Mouse (Mus musculus): ENCODE results near the gene Apbb1ip. TPM values are rescaled to one million over a fixed set of nuclear protein-coding genes. Genes with fewer than 3 reads are reported as not detected.

Apbb1ip gene
- polyA plus RNA-seq, 1 experiment from 2014 or later, result 1.2 TPM

GRCm38 (mm10) chr2:22777757-22778156, 3.9 kb downstream of the Apbb1ip start:
- Histone ChIP-seq H3K9ac (ENCODE audit: low read depth, low read length) (no peak overlapping the region), H3K4me3 (ENCODE audit: low read depth, low read length) (no peak overlapping the region), H3K9me3 (ENCODE audit: control insufficient read depth) (no peaks in the 10 kb centered on the region), H3K4me1 (replicated peaks; ENCODE audit: control insufficient read depth, insufficient read depth, low read length) (no peaks in the 10 kb centered on the region), H3K27me3 (replicated peaks; ENCODE audit: control insufficient read depth, insufficient read depth, low read length) (0 out of 2 replicates have a peak, but pooled peaks cover 3% of the 10 kb centered on the region), H3K27ac (ENCODE audit: low read depth, low read length) (no peak overlapping the region), H3K4me2 (replicated peaks; ENCODE audit: low read depth) (no peak overlapping the region), H3K36me3 (ENCODE audit: control insufficient read depth, insufficient read depth) (no peaks in the 10 kb centered on the region)
- no peak for TF ChIP-seq CTCF (IDR thresholded peaks at IDR 0.05; ENCODE audit: low read depth)
- 94% methylated on average over 3 of the region's 3 CpGs for WGBS
- no peak for ATAC-seq

- TF ChIP-seq CTCF (IDR thresholded peaks at IDR 0.05; ENCODE audit: low read depth), result no peak
- no peak overlapping the region for H3K27ac ChIP-seq (ENCODE audit: low read depth, low read length)
These were observed 7.0 kb downstream of the Apbb1ip start for GRCm38 (mm10) chr2:22780884-22781283.

GRCm38 (mm10) chr2:22781387-22782009, 7.6 kb downstream of the Apbb1ip start:
- H3K27me3 ChIP-seq (replicated peaks; ENCODE audit: control insufficient read depth, insufficient read depth, low read length), result no peaks in the 10 kb centered on the region
- no peak for ATAC-seq
- WGBS, result 42% methylated on average over 4 of the region's 4 CpGs
- no peak overlapping the region for H3K27ac ChIP-seq (ENCODE audit: low read depth, low read length)
- no peak overlapping the region for H3K4me3 ChIP-seq (ENCODE audit: low read depth, low read length)
- no peak for TF ChIP-seq CTCF (IDR thresholded peaks at IDR 0.05; ENCODE audit: low read depth)
- H3K4me1 ChIP-seq (replicated peaks; ENCODE audit: control insufficient read depth, insufficient read depth, low read length), result no peaks in the 10 kb centered on the region
- no peaks in the 10 kb centered on the region for H3K36me3 ChIP-seq (ENCODE audit: control insufficient read depth, insufficient read depth)
- H3K9ac ChIP-seq (ENCODE audit: low read depth, low read length), result no peak overlapping the region
- no peak overlapping the region for H3K4me2 ChIP-seq (replicated peaks; ENCODE audit: low read depth)
- no peaks in the 10 kb centered on the region for H3K9me3 ChIP-seq (ENCODE audit: control insufficient read depth)

More at GRCm38 (mm10) chr2:22780884-22781283, 7.0 kb downstream of the Apbb1ip start:
- H3K9ac ChIP-seq (ENCODE audit: low read depth, low read length), result no peak overlapping the region
- H3K36me3 ChIP-seq (ENCODE audit: control insufficient read depth, insufficient read depth), result no peaks in the 10 kb centered on the region
- H3K9me3 ChIP-seq (ENCODE audit: control insufficient read depth), result no peaks in the 10 kb centered on the region
- no peak overlapping the region for H3K4me3 ChIP-seq (ENCODE audit: low read depth, low read length)
- no peak for ATAC-seq
- WGBS, result 78% methylated on average over 1 of the region's 1 CpGs
- H3K27me3 ChIP-seq (replicated peaks; ENCODE audit: control insufficient read depth, insufficient read depth, low read length), result no peaks in the 10 kb centered on the region
- H3K4me1 ChIP-seq (replicated peaks; ENCODE audit: control insufficient read depth, insufficient read depth, low read length), result no peaks in the 10 kb centered on the region
- no peak overlapping the region for H3K4me2 ChIP-seq (replicated peaks; ENCODE audit: low read depth)

GRCm38 (mm10) chr2:22782057-22782456, 8.2 kb downstream of the Apbb1ip start:
- no peaks in the 10 kb centered on the region for H3K36me3 ChIP-seq (ENCODE audit: control insufficient read depth, insufficient read depth)
- H3K9ac ChIP-seq (ENCODE audit: low read depth, low read length), result no peak overlapping the region
- no peak overlapping the region for H3K4me2 ChIP-seq (replicated peaks; ENCODE audit: low read depth)
- no peaks in the 10 kb centered on the region for H3K9me3 ChIP-seq (ENCODE audit: control insufficient read depth)
- WGBS, result 63% methylated on average over 3 of the region's 3 CpGs
- TF ChIP-seq CTCF (IDR thresholded peaks at IDR 0.05; ENCODE audit: low read depth), result no peak
- no peak overlapping the region for H3K27ac ChIP-seq (ENCODE audit: low read depth, low read length)
- H3K4me3 ChIP-seq (ENCODE audit: low read depth, low read length), result no peak overlapping the region
- H3K27me3 ChIP-seq (replicated peaks; ENCODE audit: control insufficient read depth, insufficient read depth, low read length), result no peaks in the 10 kb centered on the region
- no peak for ATAC-seq
- no peaks in the 10 kb centered on the region for H3K4me1 ChIP-seq (replicated peaks; ENCODE audit: control insufficient read depth, insufficient read depth, low read length)

GRCm38 (mm10) chr2:22783137-22783638, 9.3 kb downstream of the Apbb1ip start:
- no peaks in the 10 kb centered on the region for H3K27me3 ChIP-seq (replicated peaks; ENCODE audit: control insufficient read depth, insufficient read depth, low read length)
- no peak for TF ChIP-seq CTCF (IDR thresholded peaks at IDR 0.05; ENCODE audit: low read depth)

GRCm38 (mm10) chr2:22784186-22784585, 10.3 kb downstream of the Apbb1ip start:
- Histone ChIP-seq H3K4me2 (replicated peaks; ENCODE audit: low read depth) (no peak overlapping the region), H3K27ac (ENCODE audit: low read depth, low read length) (no peak overlapping the region), H3K9me3 (ENCODE audit: control insufficient read depth) (no peaks in the 10 kb centered on the region), H3K27me3 (replicated peaks; ENCODE audit: control insufficient read depth, insufficient read depth, low read length) (no peaks in the 10 kb centered on the region), H3K4me1 (replicated peaks; ENCODE audit: control insufficient read depth, insufficient read depth, low read length) (no peaks in the 10 kb centered on the region), H3K9ac (ENCODE audit: low read depth, low read length) (no peak overlapping the region), H3K36me3 (ENCODE audit: control insufficient read depth, insufficient read depth) (no peaks in the 10 kb centered on the region), H3K4me3 (ENCODE audit: low read depth, low read length) (no peak overlapping the region)
- TF ChIP-seq CTCF (IDR thresholded peaks at IDR 0.05; ENCODE audit: low read depth), result no peak
- no peak for ATAC-seq
- 85% methylated on average over 3 of the region's 3 CpGs for WGBS

More at GRCm38 (mm10) chr2:22783137-22783638, 9.3 kb downstream of the Apbb1ip start:
- H3K9me3 ChIP-seq (ENCODE audit: control insufficient read depth), result no peaks in the 10 kb centered on the region
- WGBS, result 84% methylated on average over 2 of the region's 2 CpGs
- H3K4me1 ChIP-seq (replicated peaks; ENCODE audit: control insufficient read depth, insufficient read depth, low read length), result no peaks in the 10 kb centered on the region
- no peaks in the 10 kb centered on the region for H3K36me3 ChIP-seq (ENCODE audit: control insufficient read depth, insufficient read depth)
- ATAC-seq, result no peak
- H3K27ac ChIP-seq (ENCODE audit: low read depth, low read length), result no peak overlapping the region
- H3K4me3 ChIP-seq (ENCODE audit: low read depth, low read length), result no peak overlapping the region
- no peak overlapping the region for H3K4me2 ChIP-seq (replicated peaks; ENCODE audit: low read depth)
- no peak overlapping the region for H3K9ac ChIP-seq (ENCODE audit: low read depth, low read length)

Data from intestine, postnatal 0 days (tissue).